Mouse (Mus musculus): ENCODE measurements around the gene Hacd4.
"Not testable (repeated sequence)": the region's sequence is repeated elsewhere in the genome, so short reads cannot be mapped to it uniquely, and the experiment has no call there.

Gene Hacd4

DNA sequence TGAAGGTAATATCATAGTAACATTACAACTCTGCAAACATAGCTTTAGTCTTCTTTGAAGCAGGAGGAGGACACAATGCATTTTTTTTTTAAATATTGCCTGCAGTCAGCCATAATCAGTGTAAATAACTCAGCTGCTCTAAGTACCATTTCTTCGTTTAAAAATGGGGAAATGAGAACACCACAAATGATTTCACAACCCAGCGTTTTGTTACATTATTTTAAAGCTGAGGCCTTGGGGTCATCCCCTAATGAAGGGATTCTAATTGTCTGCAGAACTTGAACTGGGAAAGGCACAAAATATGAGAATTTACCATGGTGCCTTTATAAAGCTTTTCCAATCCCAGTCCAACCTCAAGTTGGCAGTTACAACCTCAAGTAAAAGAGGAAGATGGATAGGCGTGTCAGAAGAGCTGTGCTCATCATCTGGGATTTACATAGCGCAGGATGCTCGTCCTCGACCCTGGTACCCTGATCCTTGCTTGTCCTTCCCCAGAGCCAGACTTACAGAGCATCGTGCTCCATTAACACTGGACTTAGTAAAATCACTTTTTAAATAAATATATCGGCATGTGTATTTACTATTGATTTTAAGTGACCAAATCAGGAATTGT is 6.2 kb downstream of the Hacd4 start:
- in situ Hi-C loops (cut with MboI), result no loop called here

DNA sequence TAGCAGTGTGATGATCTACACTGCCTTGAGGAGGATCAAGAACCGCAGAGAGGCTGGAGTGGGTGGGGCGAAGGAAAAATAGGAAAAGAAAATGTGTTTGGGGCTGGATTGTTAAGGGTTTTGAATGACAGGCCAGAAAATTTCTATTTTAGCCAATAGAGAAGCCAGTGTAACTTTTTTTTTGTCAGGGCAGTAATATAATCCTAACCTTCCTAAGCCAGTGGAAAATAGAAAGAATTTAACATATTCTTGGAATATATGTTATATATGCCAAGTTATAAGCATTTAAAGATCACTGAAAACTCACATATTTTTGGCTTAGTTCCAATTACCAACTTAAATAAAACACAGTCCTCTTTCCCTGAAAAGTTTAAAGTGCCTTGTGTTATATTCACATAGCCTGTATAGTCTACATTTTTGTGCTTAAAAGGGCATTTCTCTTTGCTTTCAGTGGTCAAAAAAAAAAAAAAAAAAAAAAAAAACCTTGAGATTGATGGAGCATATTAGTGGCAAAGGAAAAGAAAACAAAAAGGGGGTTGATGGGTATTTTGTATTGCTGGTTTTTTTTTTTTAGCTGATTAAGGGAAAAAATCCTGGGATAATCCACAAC is 11.0 kb downstream of the Hacd4 start:
- in situ Hi-C loops (cut with MboI), result no loop called here

DNA sequence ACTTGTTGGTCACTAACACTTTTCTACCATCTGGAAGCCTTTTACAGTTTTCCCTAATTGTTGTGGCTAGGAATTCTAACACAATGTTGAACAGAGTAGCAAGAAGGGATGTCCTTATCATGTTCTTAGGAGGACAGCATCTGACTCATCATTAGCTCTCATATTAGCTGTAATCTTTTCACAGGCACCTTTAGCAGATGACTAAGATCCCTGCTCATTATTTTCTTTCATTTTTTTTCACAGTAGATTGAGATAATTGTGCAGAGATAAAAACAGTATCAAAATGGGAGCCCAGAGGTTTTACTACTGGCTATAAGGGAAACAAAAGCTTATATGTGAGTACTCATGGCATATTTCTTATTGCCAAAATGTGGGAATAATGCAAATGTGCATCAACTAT is 14.2 kb downstream of the Hacd4 start:
- in situ Hi-C loops (cut with MboI), result no loop called here

DNA sequence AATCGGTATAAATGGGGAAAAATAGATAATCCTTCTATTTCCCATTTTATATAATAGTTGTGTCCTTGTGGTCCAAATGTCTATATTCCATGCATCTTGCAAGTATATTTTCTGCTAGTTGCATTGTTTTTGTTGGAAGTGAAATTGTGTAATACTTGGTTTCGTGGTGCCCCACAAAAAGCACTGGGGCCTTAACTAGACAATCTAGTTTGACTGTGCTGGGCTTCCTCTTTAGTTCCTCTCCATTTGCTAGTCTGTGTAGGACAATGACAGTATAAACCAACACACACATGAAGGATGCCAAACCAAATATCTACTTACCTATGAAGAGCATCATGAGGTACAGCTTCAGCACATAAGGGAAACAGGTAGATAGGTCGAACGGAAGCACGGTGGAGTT is 19.4 kb downstream of the Hacd4 start:
- in situ Hi-C loops (cut with MboI), result no loop called here

DNA sequence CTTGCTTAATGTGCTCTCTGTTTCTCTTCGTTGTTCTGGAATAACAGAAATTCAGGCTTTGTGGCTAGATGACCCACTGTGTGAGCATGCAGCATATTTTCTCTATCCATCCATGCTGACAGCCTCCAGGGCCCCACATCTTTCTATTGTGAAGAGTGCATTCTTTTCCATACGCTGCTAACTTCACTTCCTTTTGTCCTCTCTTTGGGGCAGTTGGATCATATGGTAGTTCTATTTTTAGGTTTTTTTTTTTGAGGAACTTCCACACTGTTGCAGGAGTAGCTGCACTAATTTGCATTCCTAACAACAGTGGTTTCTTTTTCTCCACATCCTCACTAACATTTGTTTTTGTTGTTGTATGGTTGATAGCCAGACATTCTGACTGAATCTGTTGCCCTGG is 23.7 kb downstream of the Hacd4 start:
- in situ Hi-C loops (cut with MboI), result no loop called here

DNA sequence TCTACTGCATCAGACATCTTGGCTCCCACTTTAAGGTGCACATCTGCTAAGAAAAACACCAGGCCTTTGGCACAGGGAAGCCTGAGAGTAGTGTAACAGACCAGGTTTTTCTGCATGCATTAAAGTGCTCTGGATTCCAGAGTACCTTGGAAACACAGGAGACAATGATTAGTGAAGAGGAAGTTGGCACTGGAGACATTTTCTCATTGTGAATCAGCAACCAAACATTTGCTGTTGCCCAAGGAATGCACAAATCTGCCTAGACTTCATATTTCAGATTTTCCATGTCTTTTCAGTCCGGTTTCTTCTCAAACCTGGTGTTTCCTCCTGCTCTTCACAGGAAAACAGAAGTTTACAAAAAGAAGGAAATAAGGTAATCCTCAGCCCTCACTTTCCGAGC is 26.4 kb downstream of the Hacd4 start:
- in situ Hi-C loops (cut with MboI), result no loop called here

DNA sequence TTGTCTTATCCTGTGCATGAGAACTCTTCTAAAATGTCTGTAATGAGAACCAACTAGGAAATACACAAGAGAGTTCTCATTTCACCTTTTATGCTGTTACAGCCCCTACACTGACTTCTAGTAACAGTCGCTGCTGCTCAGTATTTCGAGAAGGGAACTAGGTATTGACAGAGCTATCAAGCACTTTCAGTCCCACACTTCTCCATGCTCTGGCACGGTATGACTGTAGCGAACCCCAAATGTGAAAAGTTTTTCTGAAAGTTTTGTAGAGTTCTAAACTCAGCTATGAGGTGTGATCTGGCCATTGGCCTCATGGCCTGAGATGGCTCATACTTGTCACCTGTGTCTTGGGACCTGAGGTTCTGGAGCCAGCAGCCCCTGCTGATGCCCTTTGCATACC is 29.4 kb downstream of the Hacd4 start:
- in situ Hi-C loops (cut with MboI), result no loop called here

DNA sequence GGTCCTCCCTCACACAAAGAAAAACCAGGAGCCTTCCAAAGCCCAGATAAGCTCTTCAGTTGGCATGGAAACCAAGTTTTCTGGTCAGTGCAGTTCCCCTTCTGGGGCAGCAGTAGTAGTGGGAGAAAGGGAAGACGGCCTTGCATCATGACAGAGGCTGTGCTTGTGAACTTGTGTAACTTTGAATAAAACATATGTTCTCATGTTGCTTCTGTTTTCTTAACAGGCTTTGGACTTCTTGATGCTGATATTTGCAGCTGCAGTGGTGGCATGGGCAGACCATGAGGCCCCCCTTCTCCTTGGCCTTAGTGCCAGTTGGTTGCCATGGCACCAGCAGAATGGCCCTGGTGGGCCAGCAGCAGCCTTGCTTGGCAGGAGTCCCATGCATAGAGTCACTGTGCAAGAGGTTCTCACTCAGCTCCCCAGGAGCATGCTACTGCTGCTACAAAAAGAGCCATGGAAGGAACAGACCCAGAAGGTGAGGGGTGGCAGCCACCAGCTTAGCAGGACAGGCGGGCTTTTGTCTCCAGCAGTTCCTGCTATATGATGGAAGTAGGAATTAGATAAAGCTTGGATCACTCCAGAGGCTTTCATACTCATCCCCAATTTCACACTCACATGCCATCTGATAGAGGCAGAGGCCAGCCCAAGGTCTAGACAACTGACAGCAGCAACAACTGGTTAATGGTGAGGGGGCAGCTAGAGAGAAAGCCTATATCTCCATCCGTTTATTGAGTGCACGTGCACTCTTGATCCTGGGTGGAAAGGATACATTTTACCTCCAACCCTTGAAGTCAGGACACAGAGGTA is 31.6 kb downstream of the Hacd4 start:
- in situ Hi-C loops (cut with MboI), result no loop called here

DNA sequence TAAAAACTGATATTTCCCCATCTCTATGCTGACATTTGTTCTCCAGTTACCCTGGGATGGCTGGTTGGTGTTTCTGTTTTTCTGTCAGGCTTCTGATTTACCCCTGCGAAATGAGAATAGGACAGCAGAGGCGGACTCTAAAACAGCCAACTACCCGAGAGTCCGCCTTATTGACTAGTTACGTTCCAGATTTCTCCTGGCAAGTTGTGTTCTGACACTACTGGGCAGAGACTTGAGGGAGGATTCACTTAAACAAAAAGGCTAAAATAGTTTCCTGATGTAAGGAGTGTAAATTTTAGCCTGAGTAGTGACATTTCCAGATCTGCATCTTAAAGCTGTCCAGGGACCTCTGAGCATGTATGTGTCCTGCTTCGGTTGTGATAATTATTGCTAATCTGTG is 35.8 kb downstream of the Hacd4 start:
- in situ Hi-C loops (cut with MboI), result no loop called here

DNA sequence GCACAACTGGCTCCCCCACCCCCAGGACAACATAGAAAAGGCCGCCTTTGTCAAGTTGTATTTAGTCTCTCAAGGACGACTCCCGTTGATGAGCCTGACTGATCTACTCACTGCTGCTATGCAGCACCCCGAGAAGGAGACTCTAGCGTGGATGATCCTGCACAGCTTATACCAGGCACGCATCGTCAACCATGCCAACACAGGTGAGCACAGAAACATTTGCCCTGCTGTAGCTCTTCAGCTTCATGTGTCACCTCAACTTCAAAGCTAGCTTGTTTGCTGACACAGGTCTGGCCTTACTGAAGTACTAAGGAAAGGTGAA is 37.8 kb downstream of the Hacd4 start:
- in situ Hi-C loops (cut with MboI), result no loop called here

DNA sequence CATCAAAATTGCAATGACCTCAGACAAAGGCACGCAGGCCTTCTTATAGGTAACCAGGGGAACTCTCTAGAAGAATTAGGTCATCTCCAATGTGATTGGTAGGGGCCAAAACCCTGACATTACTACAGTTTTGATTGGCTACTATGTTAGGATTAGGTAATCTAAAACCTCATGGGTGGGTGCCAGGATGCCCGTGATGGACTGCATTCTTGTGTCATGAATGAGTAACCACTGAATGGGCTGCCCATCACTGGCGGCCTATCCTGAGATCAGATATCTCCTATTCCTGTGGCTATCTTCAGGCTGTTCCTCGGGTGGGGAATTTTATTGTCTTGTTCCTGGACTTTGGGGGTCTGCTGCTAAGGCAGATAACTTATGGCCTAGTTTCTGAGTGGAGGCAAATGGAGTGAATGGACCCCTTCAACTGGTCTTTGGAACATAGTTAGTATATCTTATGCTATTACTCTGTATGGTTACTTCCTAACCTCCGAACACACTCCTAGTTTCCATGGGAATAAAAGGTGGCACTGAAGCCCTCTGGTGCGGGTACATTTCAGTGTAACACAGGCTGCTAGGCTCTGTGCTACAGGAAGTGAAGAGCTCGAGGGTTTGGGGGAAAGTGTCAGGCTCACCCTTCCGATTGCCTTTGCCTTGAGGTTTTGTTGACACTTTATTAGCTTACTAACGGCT is 38.3 kb downstream of the Hacd4 start:
- in situ Hi-C loops (cut with MboI), result no loop called here

DNA sequence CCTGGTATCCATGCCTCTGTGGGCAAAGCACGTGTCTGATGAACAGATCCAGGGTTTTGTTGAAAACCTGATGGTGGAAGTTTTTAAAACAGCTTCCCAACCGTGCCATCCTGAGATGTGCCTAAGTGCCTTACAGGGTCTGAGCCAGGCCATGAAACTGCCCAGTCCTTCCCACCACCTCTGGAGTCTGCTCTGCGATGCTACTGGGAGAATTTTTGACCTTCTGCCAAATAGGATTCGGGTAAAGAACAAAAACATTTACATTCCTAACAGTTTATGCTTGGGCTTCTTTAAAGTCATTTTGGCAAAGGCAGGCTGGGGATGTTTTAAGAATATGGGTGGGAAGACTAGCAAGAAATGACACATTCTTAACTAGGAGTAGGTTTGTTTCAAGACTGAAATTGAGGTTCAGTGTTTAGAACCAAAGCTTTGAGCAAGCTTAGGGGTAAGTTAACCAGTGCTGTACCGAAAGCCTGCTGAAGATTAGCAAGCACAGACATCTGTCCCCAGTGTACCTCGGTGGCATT is 41.7 kb downstream of the Hacd4 start:
- in situ Hi-C loops (cut with MboI), result no loop called here

DNA sequence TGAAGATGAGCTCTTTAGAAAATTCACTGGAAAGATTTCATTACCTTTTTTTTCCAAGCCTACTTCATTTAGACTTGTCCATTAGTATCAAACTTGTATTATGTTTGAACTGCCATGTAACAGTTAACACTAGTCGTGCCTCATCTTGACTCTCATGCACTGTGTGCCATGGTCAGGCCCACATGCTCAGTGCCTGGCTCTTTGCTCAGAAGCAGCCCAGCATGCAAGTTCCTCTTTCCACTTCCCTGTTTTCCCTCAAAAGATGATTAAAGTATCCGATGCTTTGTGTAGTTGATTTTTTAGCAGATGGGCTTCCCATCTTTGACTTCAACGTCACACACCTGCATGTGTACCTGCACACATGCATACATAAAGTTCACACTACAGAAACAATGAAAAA is 43.0 kb downstream of the Hacd4 start:
- in situ Hi-C loops (cut with MboI), result no loop called here

DNA sequence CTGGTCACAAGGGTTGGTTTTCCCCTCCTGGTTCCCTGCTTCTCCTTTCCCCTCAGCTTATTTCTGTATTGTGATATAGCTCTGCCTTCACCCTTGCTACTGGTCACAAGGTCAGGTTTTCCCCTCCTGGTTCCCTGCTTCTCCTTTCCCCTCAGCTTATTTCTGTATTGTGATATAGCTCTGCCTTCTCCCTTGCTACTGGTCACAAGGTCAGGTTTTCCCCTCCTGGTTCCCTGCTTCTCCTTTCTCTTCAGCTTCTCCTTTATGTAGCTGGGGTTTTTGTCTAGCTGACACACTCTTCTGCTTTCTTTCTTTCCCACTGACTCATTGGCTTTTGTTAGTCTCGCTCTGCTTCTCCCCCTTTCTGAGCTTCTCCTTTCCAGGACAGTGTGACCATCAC is 48.1 kb downstream of the Hacd4 start:
- in situ Hi-C loops (cut with MboI), result not testable (repeated sequence)

DNA sequence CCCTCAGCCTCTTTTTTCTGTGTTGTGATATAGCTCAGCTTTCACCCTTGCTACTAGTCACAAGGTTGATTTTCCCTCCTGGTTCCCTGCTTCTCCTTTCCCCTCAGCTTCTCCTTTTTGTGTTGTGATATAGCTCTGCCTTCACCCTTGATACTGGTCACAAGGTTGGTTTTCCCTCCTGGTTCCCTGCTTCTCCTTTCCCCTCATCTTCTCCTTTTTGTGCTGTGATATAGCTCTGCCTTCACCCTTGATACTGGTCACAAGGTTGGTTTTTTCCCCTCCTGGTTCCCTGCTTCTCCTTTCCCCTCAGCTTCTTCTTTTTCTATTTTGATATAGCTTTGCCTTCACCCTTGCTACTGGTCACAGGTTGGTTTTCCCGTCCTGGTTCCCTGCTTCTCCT is 48.7 kb downstream of the Hacd4 start:
- in situ Hi-C loops (cut with MboI), result no loop called here

DNA sequence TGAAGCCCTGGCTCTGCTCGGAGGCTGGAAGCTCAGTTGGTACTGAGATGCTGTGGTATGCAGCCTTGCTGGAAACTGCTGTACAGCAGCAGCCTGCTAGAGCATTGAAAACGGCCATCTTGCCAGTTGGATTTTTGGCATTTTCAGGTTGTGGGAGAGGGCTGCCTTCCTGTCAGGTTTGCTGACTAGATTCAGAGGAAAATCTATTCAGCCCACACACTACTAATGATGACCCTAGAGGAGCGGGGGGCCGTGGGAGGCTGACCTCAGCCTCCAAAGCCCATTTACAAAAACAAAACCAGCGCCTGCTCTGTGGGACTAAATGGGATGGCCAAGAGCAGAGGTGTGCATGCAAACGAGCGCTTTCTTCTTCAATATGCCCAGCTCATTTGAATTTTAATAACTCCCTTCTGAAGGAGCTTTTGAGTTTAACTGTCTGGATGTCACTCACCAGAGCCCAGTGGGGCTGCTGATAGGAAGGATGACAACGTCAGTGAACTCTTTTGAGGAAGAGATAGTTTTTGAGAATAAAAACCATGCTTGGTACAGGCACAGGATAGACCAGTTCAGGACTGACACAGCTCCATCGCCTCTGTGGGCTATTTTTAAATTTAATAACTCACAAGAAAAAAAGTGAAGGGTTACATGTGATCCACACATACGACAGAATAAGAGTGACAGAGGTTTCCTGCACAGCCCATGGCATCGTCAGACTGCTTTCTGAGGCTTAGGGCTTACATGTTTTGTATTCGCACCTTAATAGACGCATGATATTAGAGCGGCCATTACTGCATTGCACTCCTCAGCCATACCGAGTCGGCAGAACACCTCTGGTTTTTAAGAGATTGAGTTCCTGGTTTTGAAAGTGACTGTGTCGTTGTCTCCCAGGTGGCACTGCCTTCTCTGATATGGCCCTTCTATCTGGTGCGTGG is 66.2 kb downstream of the Hacd4 start:
- in situ Hi-C loops (cut with MboI), result no loop called here

DNA sequence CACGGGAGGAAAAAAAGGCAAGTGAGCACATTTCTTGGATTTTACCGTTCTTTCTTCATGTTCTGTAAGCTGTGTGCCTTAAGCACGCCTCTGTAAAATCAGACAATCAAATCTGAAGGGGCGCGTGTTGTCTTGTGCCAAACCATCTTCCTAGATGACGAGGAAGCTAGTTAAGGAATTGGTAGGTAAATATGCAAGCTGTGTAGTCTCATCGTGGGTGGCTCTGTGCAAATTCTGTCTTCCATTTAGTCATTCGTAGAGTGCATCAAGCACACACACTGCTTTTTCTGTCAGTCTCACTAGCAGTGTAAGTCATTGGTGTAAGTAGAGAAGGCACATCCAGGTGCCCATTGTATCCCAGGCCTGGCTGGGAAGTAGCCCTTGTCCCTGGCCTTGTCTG is 67.9 kb downstream of the Hacd4 start:
- in situ Hi-C loops (cut with MboI), result no loop called here

DNA sequence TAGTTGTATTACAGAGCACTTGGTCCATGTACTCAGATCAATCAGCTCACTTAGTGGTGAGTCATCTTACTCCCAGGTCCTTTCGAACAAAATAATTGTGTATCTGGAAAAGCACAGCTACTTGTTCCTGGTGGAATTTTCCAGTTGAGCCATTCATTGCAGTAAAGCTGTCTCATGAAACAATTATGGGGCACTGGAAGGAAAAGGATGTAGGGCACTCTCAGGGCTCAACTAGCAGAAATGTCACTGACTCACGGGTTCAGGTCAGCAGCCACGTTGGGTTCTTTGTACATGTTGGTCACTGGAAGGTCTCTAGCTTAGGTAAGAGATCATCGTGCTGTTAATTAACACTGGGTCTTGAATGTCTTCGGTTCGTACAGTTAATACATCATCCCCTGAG is 68.8 kb downstream of the Hacd4 start:
- in situ Hi-C loops (cut with MboI), result no loop called here

DNA sequence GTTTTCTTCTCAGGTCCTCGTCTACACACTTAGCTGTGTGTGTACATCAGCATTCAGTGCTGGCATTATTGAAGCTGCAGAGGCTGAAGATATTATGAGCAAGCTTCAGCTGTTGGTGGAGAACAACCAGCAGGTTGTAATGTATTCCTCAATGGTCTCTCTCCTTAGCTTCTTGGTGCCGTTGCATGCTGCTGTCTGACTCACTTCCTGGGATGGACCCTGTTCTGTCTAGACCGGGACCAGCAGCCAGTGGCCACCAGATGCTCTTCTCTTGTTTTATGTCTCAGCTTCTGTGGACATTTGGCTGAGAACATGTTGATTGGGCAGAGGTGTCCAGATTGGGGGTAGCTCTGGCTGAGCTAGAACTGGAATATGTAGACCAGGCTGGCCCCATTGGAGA is 81.3 kb downstream of the Hacd4 start:
- in situ Hi-C loops (cut with MboI), result loop anchor here (10.0 kb wide), 1 partner anchor 323 kb away; the partner anchor contains the start of gene Mllt3

DNA sequence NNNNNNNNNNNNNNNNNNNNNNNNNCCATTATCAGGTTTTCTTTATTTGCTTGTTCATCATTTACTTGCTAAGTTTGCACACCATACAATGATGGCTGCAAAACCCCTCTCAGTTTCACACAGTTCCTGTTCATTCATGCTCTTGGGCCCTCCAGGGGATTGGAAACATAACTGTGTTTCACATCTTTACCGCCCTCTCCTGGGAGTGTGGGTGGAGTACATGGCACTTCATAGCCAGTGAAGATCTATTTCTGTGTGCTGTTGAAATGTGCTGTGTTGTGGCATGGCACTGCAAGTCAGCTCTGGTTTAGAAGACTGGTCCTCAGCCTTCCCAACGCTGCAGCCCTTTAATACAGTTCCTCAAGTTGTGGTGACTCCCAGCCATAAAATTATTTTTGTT is 82.1 kb downstream of the Hacd4 start:
- in situ Hi-C loops (cut with MboI), result loop anchor here (10.0 kb wide), 1 partner anchor 322 kb away; the partner anchor contains the start of gene Mllt3

DNA sequence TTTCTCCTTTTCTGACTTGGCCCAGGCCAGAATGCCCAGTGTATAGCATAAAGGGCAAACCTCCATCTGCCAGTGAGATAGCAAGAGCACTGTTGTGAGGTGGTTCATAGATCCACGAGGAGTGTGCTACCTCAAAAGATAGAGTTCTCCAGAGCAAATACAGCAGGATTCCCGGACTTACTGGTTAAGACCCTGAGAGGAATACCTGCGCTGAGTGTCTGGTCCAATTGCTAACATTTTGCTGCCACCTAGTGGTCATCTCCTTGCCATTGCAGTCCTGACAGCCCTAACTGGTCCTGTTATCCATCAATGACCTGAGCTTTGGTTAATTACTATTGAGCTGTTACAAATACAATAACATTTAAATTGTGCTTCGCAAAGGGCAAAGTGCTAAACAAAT is 87.8 kb downstream of the Hacd4 start:
- in situ Hi-C loops (cut with MboI), result loop anchor here (10.0 kb wide), 1 partner anchor 316 kb away; the partner anchor contains the start of gene Mllt3
